Mouse (Mus musculus) cerebellum, postnatal 25 days (tissue): ENCODE measurements at regions not wholly inside any gene's neighbourhood (a gene's known extent, or its start where the extent isn't known, plus 50 kb on each side); places are given as distances from the start of the nearest gene placed in this dataset.

Experiments
- DNase-seq, 2 experiments: peaks; one replicate each; pipeline ENCODE4 v3.0.0; 2021; ENCODE audit warnings: mixed read lengths in 2 of 2

DNA sequence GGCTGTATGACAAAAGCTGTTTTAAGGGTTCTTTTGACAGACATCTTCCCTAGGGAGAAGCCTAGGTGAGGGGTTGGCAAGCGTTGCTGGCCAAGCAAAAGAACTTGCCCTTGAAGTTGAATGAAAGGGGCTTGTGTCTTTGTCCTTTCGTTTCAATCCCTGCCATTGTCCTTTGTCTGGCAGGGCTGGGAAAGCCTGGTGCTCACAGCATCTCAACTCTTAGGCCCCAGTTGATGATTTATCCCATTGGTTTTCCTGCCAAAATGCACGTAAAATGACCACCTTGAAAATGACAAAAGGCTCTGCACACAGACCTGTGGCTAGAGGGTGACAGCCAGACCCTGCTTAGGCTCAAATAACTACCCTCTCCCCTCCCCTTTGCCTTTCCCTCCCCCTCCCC lies 153.9 kb upstream of the Id2 start:
- DNase-seq, result no peak

GRCm38 (mm10) chr12:25248681-25249366 lies 151.9 kb upstream of the Id2 start:
- DNase-seq, result no peak

GRCm38 (mm10) chr12:25246566-25246965 lies 149.6 kb upstream of the Id2 start:
- peak in 1 of 2 experiments; percentile 14 for DNase-seq

DNA sequence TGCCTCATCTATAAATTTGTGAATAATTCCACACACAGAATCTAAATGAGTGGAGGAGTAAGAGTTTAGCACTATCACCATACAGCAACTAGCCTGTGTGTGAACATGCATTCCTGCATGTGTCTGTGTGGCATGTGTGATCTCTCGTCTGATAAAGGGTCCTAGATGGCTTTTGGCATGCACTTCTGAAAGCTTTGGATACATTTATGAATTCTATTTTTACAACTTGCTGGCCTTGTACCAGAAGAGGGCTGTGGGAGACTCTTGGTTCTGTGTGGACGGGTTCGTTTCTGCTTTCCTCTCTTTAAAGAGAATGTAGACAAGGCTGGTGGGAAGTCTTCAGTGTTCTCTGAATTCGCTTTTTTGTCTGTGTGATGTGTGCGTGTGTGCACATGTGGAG lies 148.7 kb upstream of the Id2 start:
- no peak for DNase-seq

DNA sequence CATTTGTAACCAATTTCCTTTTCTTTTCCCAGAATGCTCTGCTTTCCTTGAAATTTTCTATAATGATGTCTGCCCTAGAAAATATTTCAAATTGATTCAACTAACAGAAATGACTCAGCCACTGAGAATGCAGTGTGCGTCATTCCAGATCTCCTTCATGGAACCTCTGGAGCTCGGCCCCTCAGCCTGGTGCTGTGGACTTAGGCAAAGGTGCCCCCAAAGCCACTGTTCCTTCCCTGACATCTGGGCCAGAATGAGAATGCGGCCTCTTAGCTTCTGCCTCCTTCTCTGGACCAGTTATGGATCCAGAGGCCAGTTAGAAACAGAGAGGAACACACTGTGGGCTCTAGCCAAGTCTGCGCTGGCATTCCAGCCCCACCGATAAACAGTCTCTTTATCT lies 148.3 kb upstream of the Id2 start:
- no peak for DNase-seq

DNA sequence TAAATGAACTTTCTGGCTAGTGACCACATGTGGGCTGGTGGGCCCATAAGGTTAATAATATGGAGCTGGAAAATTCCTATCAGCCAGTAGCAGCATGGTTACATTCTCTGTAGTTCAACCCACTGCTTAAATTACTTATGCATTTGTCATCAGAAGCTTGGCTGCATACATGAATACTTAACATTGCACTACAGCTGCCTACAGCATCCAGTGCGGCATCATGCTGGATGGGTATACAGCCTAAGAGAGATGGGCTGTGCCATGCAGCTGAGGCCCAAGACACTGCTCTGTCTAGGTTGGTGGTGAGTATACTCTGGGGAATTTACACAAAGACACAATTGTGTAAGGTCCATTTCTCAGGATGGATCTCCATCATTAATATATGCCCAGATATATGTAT lies 147.7 kb upstream of the Id2 start:
- no peak for DNase-seq

GRCm38 (mm10) chr12:25243901-25244300 lies 147.0 kb upstream of the Id2 start:
- DNase-seq, result no peak

DNA sequence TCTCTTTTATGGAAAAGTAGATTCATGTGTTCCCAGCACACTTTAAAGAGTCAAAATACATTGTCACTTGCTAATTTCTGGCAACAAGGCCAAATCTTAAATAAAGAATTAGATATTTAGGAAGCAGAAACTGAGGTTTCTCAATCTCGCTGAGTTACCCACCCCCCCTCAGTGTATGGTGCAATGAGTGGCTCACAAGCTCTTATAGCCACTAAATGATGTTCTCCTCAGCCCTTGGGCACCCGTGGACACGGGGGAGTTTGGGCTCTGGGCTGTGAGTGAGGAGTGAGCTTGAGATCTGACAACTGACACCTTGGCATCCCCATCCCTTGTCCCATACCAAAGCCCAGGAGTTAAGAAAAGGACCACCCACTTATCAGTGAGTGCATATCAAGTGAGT lies 145.4 kb upstream of the Id2 start:
- no peak for DNase-seq

- DNase-seq, result no peak
These were observed 144.7 kb upstream of the Id2 start for GRCm38 (mm10) chr12:25241675-25242074.

DNA sequence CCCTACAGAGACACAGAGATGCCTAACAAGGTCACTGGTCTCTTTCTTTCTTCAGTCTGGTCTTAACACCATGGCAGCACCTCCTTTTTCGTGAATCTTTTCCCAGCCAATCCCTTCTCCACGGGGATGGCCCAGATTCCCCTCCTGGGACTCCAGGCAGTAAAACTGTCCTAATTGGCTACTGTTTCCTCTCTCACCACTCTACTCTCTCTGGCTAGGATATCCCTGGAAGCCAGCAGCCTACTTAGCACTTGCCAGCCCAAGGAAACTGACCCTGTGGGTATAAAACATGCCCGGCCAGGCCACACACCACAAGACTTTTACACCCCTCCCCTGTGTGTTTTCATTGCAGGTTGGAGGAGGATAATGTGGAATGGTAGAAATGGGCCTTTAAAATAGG lies 143.9 kb upstream of the Id2 start:
- DNase-seq, result no peak

DNA sequence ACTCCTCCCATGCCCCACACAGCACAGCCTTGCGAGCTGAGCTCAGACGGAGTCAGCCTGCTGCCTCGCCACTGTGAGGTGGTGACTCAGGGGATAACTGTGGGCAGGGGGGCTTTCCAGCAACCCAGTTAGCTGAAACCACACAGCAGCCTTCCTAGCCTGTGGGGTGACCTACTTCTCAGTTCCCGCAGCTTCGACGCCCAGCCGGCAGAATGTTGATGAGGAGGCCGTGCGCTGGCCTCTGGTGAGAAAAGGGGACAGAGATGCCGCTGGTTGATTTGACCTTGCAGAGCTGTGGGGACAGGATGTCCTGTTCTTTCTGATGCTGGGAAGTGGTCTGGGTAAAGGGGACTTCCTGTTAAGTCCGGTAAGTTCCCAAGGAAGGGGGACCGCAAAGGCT lies 143.2 kb upstream of the Id2 start:
- DNase-seq, result peak in 1 of 2 experiments; percentile 22

GRCm38 (mm10) chr12:25235071-25235470 lies 138.1 kb upstream of the Id2 start:
- peak in 1 of 2 experiments; percentile 25 for DNase-seq

- DNase-seq, result no peak
These were observed 137.7 kb upstream of the Id2 start for GRCm38 (mm10) chr12:25234636-25235035.

DNA sequence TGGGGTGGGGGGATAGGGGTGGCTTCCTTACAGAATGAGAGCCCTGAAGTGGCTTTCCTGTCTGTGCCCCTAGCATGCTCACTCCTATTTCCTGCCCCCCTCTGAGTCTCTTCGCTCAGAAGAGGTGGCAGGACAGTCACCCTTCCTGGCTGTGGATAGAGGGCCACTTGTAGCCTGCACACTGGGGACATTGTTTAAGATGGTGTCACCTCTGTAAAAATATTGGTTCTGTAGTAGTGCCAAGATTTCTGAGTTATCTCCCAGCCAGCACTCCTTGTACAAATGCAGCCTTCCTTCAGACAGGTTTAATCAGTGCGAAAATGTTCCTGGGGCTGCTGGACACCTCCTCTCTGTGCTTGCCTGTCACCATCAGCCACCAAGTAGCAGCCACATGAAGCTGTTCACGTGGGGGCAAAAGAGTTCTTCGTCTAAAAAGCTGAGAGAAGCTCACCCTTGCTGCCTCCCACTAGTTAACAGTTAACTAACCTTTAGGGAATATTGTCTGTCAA lies 136.1 kb upstream of the Id2 start:
- no peak for DNase-seq

DNA sequence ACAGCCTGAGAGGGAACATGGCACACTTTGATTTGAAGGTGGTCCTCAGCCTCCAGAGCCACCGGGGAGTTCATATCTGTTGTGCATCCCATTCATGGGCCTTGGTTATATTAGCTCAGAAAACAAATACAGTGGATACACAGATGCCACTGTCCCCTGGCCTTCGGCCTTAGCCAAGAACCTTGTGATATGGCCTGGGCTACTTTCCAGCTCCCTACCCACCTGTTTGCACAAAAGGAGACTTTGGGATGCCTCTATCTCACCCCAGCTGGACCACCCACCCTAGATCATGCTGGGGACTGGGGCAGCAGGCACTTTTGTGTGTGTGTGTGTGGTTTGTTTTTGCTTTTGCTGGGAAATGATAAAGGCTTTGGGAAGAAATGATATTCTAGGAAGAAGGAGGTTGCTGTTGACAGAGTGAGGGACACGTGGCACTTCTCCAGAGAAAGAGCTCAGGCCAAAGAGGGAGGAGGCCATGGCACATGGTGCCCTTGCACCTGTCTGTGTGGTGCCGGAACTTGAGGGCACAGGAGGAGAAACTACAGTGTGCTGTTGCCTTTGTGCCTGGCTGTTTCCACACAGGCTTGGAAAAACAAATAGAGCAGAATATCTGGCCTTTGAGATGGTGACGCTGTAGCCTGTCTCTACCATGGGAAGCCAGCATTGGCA lies 135.6 kb upstream of the Id2 start:
- DNase-seq, result peak in 1 of 2 experiments; percentile 21

DNA sequence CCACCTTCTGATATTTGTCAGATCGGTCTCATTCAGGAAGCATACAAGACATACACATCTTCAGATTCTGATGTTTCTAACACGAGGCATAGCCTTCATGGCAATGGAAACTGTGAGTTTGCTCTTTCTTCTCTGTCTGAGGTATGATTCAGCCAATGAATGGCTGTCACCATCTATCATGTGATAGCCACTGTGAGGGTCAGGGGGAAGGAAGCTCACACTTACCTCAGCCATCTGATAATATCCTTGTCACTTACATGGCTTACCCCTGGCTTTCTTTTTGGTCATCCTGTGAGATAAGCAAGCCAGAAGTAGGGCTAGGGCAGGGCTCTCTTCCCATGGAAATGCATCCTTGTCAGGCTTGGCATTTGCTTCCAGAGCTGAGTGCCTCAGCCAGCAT lies 131.8 kb upstream of the Id2 start:
- DNase-seq, result no peak

DNA sequence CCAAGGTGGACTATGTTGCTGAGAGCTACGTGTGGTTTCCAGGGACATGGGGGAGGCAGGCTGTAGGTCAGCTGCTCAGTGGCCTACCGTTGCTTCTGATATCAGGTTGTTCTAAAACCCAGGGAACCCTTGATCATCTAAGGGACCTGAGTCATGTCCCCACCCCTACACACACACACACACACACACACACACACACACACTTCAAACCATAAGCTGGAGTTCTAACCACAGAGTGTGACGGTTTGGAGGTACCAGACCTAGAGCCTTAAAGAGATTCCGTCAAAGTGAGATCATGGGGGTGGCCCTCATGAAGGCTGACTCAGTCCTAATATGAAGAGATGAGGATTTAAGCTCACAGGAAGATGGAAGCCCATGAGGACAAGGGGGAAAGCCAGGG lies 130.8 kb upstream of the Id2 start:
- DNase-seq, result no peak

- DNase-seq, result no peak
These were observed 127.7 kb upstream of the Id2 start for GRCm38 (mm10) chr12:25224644-25225043.

DNA sequence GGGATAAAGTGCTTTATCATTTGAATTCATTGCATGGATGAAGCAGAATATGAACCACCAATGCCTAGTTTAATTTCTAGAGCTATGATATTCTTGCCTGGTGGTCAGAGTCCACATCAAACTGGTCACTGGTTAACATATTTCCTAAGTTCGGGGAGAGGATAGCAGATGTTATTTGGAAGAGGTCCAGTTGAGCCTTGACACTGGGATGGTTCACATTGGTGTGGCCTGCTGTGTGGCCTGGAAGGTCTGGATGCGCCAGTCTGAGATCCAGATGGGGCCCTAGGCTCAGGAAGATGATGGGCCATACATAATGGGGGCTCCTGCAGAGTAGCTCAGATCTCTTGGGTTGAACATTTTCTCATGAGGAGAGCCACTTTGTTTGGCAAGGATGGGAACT lies 127.3 kb upstream of the Id2 start:
- DNase-seq, result no peak

GRCm38 (mm10) chr12:25223539-25223938 lies 126.6 kb upstream of the Id2 start:
- DNase-seq, result no peak

- no peak for DNase-seq
These were observed 123.8 kb upstream of the Id2 start for GRCm38 (mm10) chr12:25220780-25221106.

- DNase-seq, result no peak
These were observed 123.3 kb upstream of the Id2 start for GRCm38 (mm10) chr12:25220096-25220779.

DNA sequence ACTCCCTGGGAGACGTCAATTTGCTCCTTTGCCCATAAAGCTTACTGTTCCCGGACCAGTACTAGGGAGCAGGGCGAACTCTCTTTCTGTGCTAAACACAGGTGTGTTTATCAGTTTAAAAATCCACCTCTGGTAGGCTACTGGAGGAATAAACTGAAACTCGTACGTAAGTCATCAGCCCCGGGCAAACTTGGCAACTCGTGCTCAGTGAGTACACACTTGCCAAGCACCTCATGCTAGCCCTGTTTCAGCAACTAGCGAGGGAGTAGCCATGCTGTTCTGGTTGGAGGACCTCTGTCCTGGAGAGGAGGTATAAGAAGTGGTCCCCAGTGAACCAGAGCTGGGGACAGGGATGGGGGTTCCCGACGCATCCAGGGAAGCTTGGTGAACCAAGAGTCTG lies 122.6 kb upstream of the Id2 start:
- DNase-seq, result no peak
